Mouse (Mus musculus) midbrain, postnatal 0 days (tissue): ENCODE measurements around the gene Kcmf1. TPM values are rescaled to one million over a fixed set of nuclear protein-coding genes. Genes with fewer than 3 reads are reported as not detected.
"Not testable (repeated sequence)": the region's sequence is repeated elsewhere in the genome, so short reads cannot be mapped to it uniquely, and the experiment has no call there.

Source experiments
- ATAC-seq: fragments of 200-750 bp; cut with Nextera tagmentation; 2 replicates; pipeline ENCODE4 v1.8.0; 2017; ENCODE audit warnings: moderate number of reproducible peaks, mild to moderate bottlenecking, moderate TSS enrichment, moderate library complexity; ENCODE audit not compliant: low FRiP score
- DNase-seq: peaks from one replicate; pipeline ENCODE4 v3.0.0-alpha.2; 2015; ENCODE audit warnings: low spot score
- H3K27ac ChIP-seq: fragments of 300-500 bp; sonication (generic); 2 replicates; pipeline ENCODE4 v1.5.1; 2014; ENCODE audit warnings: low read depth, mild to moderate bottlenecking, low read length, mixed read lengths
- H3K27me3 ChIP-seq: fragments of 300-500 bp; sonication (generic); 2 replicates; pipeline ENCODE4 v1.6.1; 2014; ENCODE audit warnings: low read length, control low read depth, mixed read lengths; ENCODE audit not compliant: insufficient read depth
- H3K36me3 ChIP-seq: fragments of 300-500 bp; sonication (generic); 2 replicates; pipeline ENCODE4 v1.6.1; 2014; ENCODE audit warnings: low read length, control low read depth, mixed read lengths; ENCODE audit not compliant: insufficient read depth
- H3K4me1 ChIP-seq: fragments of 300-500 bp; sonication (generic); 2 replicates; pipeline ENCODE4 v1.6.1; 2014; ENCODE audit warnings: mild to moderate bottlenecking, control low read depth, antibody characterized with exemption, low read length, mixed read lengths; ENCODE audit not compliant: insufficient read depth
- H3K4me2 ChIP-seq: fragments of 300-500 bp; sonication (generic); 2 replicates; pipeline ENCODE4 v1.6.1; 2014; ENCODE audit warnings: low read depth, mild to moderate bottlenecking, low read length, mixed read lengths; ENCODE audit not compliant: poor library complexity, severe bottlenecking
- H3K4me3 ChIP-seq: fragments of 300-500 bp; sonication (generic); 2 replicates; pipeline ENCODE4 v1.5.1; 2014; ENCODE audit warnings: low read depth, mild to moderate bottlenecking, low read length, moderate library complexity
- H3K9ac ChIP-seq: fragments of 300-500 bp; sonication (generic); replicated peaks from 2 replicates; pipeline ENCODE4 v1.6.1; 2014; ENCODE audit warnings: mild to moderate bottlenecking, low read length, moderate library complexity, mixed read lengths; ENCODE audit not compliant: poor library complexity, severe bottlenecking
- H3K9me3 ChIP-seq: fragments of 300-500 bp; sonication (generic); 2 replicates; pipeline ENCODE4 v1.6.1; 2016; ENCODE audit warnings: low read length, control low read depth
- CTCF ChIP-seq: IDR thresholded peaks from 2 replicates; pipeline ENCODE4 v1.5.1; 2016; ENCODE audit warnings: antibody characterized with exemption, mild to moderate bottlenecking
- WGBS: fragments of 180-500 bp; shearing (Covaris S2); extraction: QIAGEN DNeasy Blood & Tissue Kit; methylation state at CpG from one replicate; pipeline ENCODE4 v1.1.7; 2014; 5-methylcytosine and 5-hydroxymethylcytosine counted together
- polyA plus RNA-seq: library from polyadenylated mRNA; unstranded; fragments of >200 nt; fragmentation: Nextera tagmentation; extraction: Ambion mirVana; gene quantifications from 2 replicates; pipeline ENCODE4 v1.2.1, GENCODE M21; 2015
- total RNA-seq: library from RNA; depleted of rRNA; stranded (reverse); fragments of >200 nt; gene quantifications from 2 replicates; pipeline ENCODE4 v1.2.3, GENCODE M21; 2014

The Kcmf1 gene
- total and polyA plus RNA-seq, 2 experiments from 2014 or later, result 52.8 to 74.2 TPM

DNA sequence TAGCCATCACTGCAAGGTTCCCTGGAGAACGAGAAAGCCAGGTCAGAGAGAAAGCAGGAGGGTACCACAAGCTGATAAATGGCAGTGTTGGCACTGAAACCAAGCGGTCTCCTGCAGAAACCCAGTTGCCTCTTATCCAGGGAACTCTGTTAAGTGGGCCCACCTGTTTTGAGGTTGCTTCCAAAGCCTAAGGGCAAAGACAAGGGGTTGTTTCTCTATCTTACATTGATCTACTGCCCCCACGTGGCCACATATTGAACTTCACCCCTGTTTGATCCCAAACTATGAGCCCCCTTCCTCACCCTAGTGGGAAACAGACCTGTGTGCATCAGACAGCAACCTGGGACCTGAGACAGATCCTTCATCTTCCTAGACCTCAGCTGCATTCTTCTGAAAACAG lies 68.5 kb downstream of the Kcmf1 start:
- TF ChIP-seq CTCF, result peak; percentile 81
- H3K36me3 ChIP-seq, result no peaks in the 10 kb centered on the region
- no peaks in the 10 kb centered on the region for H3K9me3 ChIP-seq
- no peak overlapping the region for H3K27ac ChIP-seq
- no peak overlapping the region for H3K9ac ChIP-seq
- DNase-seq, result peak; percentile 65
- no peaks in the 10 kb centered on the region for H3K27me3 ChIP-seq
- H3K4me3 ChIP-seq, result no peak overlapping the region
- H3K4me1 ChIP-seq, result no peaks in the 10 kb centered on the region
- H3K4me2 ChIP-seq, result no peak overlapping the region
- ATAC-seq, result no peak
- 32% methylated on average over 3 of the region's 3 CpGs for WGBS

DNA sequence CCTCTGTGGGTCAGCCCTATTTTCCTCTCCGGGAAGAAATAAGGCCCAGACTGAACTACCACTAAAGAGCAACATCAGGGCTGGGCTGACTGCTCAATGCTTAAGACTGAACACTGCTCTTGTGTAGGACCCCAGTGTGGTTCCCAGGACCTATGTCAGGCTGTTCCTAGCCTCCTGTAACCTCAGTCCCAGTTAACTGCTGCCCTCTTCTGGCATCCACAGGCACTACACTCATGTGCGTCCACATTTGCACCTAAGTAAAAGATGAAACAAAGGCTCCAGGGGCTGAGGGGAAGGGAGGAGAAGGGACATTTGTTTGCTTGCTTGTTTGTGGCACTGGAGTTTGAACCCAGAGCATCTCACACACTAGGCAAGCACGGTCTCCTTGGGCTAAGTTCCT lies 70.9 kb downstream of the Kcmf1 start:
- DNase-seq, result no peak
- Histone ChIP-seq H3K27ac (no peak overlapping the region), H3K4me2 (no peak overlapping the region), H3K9ac (no peak overlapping the region), H3K4me3 (no peak overlapping the region), H3K27me3 (0 out of 2 replicates have a peak, but pooled peaks cover 4% of the 10 kb centered on the region), H3K9me3 (no peaks in the 10 kb centered on the region), H3K36me3 (no peaks in the 10 kb centered on the region), H3K4me1 (0 out of 2 replicates have a peak, but pooled peaks cover 3% of the 10 kb centered on the region)
- peak; percentile 59 for TF ChIP-seq CTCF
- 79% methylated on average over 3 of the region's 3 CpGs for WGBS
- no peak for ATAC-seq

DNA sequence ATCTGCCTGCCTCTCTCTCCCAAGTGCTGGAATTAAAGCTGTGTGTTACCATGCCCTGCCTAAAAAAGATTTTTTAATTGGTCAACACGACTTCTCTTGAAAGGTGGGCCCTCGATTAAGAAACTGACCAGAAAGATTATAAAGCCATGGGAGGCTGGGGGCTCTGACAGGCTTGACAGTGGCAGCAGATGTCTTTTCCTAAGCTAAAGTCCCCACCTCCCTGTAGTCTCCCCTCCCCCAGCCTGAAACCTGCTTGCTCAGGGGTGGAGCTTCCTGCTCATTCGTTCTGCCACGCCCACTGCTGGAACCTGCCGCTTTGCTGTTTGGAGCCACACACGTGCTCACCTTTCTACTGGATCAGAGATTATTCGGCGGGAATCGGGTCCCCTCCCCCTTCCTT lies 71.7 kb downstream of the Kcmf1 start:
- H3K4me3 ChIP-seq, H3K36me3 ChIP-seq, ATAC-seq, H3K27me3 ChIP-seq, H3K9ac ChIP-seq, DNase-seq, H3K27ac ChIP-seq, H3K9me3 ChIP-seq, H3K4me1 ChIP-seq: not testable (repeated sequence)
- H3K4me2 ChIP-seq, result peak overlapping the region; percentile 30; the same call in 1 of the 2 replicates
- 10% methylated on average over 8 of the region's 9 CpGs for WGBS

DNA sequence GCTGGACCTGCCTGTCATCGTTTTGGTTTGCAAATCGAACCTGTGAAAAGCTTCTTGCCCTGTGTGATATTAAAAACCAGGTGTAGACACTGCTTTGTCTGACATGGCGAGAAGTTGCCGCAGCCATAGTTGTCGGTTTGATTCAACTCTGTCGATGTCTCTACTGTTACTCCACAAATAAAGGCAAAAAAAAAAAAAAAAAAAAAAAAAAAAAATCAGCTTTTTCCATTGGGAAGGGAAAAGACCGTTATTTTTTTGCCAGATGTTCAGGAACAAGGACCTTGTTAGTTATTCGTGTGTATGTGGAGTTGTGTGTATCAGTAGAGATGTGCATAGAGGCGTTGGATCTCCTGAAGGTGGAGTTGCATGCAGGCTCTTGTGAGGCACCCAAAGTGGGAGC lies 74.0 kb downstream of the Kcmf1 start:
- TF ChIP-seq CTCF, result no peak
- Histone ChIP-seq H3K9ac (no peak overlapping the region), H3K36me3 (no peaks in the 10 kb centered on the region), H3K4me1 (0 out of 2 replicates have a peak, but pooled peaks cover 3% of the 10 kb centered on the region), H3K27ac (no peak overlapping the region), H3K27me3 (0 out of 2 replicates have a peak, but pooled peaks cover 4% of the 10 kb centered on the region), H3K9me3 (no peaks in the 10 kb centered on the region), H3K4me2 (peak overlapping the region; percentile 38; the same call in 1 of the 2 replicates), H3K4me3 (no peak overlapping the region)
- ATAC-seq, result no peak
- 48% methylated on average over 9 of the region's 9 CpGs for WGBS
- DNase-seq, result no peak

DNA sequence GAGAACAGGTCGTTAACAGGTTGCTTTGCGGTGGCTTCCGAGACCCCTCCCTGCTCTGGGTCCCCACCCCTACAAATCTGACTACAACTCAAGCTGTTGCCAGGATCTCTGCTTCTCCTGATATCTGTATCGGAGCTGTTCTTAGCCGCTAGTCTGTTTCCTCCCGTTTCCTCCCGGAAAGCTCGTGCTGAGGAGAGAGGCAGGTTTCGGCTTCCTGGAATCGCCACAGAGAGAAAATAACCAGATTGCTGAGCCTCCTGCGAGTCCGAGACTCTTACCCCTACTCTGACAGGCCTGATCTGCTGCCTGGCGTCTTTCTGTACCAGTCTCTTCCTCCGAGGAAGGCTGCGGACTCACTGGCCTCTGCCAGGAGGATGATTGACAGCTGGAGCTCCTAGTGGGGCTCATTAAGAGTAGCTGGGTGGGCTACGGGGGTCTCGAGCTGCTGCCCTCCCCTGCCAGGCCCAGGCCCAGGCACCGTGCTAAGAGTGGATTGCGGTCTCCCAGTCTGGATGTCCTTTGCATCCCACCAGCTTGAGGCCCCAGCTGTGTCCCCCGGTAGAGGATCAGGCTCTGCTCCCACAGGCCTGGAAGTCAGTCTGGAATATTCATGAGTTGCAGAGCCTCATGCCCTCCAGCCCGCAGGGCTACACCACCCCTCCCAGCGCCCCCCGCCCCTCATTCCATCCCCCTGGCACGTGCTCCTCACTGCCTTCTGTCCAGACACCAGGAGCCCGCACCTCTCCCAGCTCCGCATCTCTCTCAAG lies 74.6 kb downstream of the Kcmf1 start:
- Histone ChIP-seq H3K27ac (no peak overlapping the region; the same call in 1 of the 2 replicates), H3K4me2 (peak overlapping the region; percentile 38), H3K9ac (peak overlapping the region; percentile 19; the same call in 1 of the 2 replicates), H3K27me3 (0 out of 2 replicates have a peak, but pooled peaks cover 4% of the 10 kb centered on the region), H3K9me3 (no peaks in the 10 kb centered on the region), H3K36me3 (no peaks in the 10 kb centered on the region), H3K4me3 (peak overlapping the region; percentile 11; the same call in 1 of the 2 replicates), H3K4me1 (0 out of 2 replicates have a peak, but pooled peaks cover 3% of the 10 kb centered on the region)
- no peak for TF ChIP-seq CTCF
- ATAC-seq, result peak; percentile 42
- no peak for DNase-seq
- WGBS, result 5% methylated on average over 26 of the region's 26 CpGs

DNA sequence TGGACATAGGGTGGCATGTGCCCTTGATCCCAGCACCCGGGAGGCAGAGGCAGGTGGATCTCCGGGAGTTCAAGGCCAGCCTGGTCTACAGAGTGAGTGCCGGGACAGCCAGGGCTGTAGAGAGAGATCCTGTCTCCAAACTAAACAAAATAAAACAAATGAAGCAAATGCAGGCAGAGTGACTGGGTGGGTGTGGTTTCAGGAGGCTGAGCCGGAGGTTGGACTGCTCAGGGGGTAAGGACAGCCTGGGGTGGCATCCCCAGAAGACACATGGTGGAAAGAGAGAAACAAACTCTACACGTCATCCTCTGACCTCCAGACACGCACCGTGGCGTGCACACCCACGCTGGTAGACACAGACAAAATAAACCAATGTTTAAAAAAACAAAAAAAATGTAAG lies 86.3 kb downstream of the Kcmf1 start:
- 76% methylated on average over 9 of the region's 9 CpGs for WGBS

More for the DNA sequence above, 86.3 kb downstream of the Kcmf1 start:
- DNase-seq (no peak), ATAC-seq (no peak)
- Histone ChIP-seq H3K4me2 (no peak overlapping the region), H3K36me3 (no peaks in the 10 kb centered on the region), H3K27ac (no peak overlapping the region), H3K9ac (no peak overlapping the region), H3K27me3 (no peaks in the 10 kb centered on the region), H3K4me1 (no peaks in the 10 kb centered on the region), H3K4me3 (no peak overlapping the region), H3K9me3 (no peaks in the 10 kb centered on the region)
- TF ChIP-seq CTCF, result no peak
